Mouse (Mus musculus) bone marrow, adult 2 months (tissue): ENCODE results near the gene Bpifc. TPM values are rescaled to one million over a fixed set of nuclear protein-coding genes. Genes with fewer than 3 reads are reported as not detected.

ENCODE experiments used
- H3K27ac ChIP-seq: fragments of 200-500 bp; 2 replicates; pipeline ENCODE4 v1.5.1; 2012; ENCODE audit warnings: low read depth, mild to moderate bottlenecking, control low read depth, inconsistent platforms, low read length; ENCODE audit not compliant: control insufficient read depth, poor library complexity, insufficient read depth
- H3K4me1 ChIP-seq: fragments of 200-500 bp; 2 replicates; pipeline ENCODE4 v1.6.1; 2011; ENCODE audit warnings: low read length; ENCODE audit not compliant: control insufficient read depth, insufficient read depth
- H3K4me3 ChIP-seq: fragments of 200-500 bp; replicated peaks from 2 replicates; pipeline ENCODE3; 2011; ENCODE audit warnings: mild to moderate bottlenecking, low read depth, low read length, control low read depth; ENCODE audit not compliant: control insufficient read depth
- CTCF ChIP-seq: fragments of 200-500 bp; IDR thresholded peaks from 2 replicates; pipeline ENCODE4 v1.5.1; 2011; ENCODE audit warnings: low read length, control low read depth; ENCODE audit not compliant: control insufficient read depth, insufficient read depth
- POLR2A ChIP-seq: fragments of 200-500 bp; IDR thresholded peaks from 2 replicates; pipeline ENCODE4 v1.6.1; 2011; ENCODE audit warnings: low read depth, mild to moderate bottlenecking, control low read depth, low read length, borderline replicate concordance; ENCODE audit not compliant: control insufficient read depth
- WGBS: fragments of 180-500 bp; shearing (Covaris S2); methylation state at CpG from one replicate; pipeline ENCODE4 v1.1.7; 2018; 5-methylcytosine and 5-hydroxymethylcytosine counted together
- polyA plus RNA-seq: library from polyadenylated mRNA; stranded (reverse); fragments of >200 nt; gene quantifications from 2 replicates; pipeline ENCODE4 v1.2.4, GENCODE M21; 2011; ENCODE audit warnings: low replicate concordance; ENCODE audit not compliant: missing spikeins, insufficient read depth, insufficient read length

Bpifc gene
- polyA plus RNA-seq, 1 experiment: 0.75 TPM

DNA sequence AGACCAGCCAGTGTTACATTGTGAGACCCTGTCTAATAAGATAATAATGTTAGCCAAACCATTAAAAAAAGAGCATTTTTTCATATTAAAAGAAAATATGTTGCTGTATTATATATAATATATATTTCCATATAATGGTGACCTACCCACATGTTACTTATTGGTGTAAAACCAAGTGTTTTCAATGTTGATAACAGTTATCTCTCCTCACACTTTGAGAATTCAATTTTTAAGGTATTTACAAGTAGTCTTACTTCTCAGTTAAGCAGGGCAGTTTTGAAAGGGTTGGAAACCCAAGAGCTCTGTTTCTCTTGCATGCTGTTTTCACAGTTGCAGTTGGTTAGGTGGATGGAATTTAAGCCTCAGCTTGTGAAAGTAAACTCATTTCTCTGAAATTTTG, 11.5 kb upstream of the Bpifc start:
- no peak for TF ChIP-seq CTCF
- no peak for TF ChIP-seq POLR2A
- Histone ChIP-seq H3K27ac (no peak overlapping the region), H3K4me3 (peak overlapping the region; percentile 52), H3K4me1 (no peaks in the 10 kb centered on the region; the same call in 1 of the 2 replicates)

DNA sequence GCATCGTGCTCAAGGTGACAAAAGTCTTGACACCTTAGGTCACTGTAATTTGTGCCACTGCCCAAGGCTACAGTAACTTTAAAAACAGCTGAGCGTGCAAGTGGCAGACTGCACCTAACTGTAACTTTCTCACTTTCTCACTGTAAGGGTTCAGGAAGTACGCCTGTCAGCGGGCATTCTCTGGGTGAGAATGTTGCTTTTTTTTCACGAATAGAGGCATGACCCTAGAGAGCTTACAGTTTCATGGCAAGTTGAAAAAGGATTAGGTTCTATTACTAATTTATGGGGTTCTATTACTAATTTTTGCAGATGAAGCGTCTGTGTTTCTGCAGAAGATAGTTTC, 10.8 kb upstream of the Bpifc start:
- WGBS: 1% methylated on average over 6 of the region's 6 CpGs
- no peak for TF ChIP-seq CTCF
- no peak for TF ChIP-seq POLR2A
- Histone ChIP-seq H3K4me1 (no peaks in the 10 kb centered on the region; the same call in 1 of the 2 replicates), H3K27ac (peak overlapping the region; percentile 92), H3K4me3 (peak overlapping the region; percentile 90)

DNA sequence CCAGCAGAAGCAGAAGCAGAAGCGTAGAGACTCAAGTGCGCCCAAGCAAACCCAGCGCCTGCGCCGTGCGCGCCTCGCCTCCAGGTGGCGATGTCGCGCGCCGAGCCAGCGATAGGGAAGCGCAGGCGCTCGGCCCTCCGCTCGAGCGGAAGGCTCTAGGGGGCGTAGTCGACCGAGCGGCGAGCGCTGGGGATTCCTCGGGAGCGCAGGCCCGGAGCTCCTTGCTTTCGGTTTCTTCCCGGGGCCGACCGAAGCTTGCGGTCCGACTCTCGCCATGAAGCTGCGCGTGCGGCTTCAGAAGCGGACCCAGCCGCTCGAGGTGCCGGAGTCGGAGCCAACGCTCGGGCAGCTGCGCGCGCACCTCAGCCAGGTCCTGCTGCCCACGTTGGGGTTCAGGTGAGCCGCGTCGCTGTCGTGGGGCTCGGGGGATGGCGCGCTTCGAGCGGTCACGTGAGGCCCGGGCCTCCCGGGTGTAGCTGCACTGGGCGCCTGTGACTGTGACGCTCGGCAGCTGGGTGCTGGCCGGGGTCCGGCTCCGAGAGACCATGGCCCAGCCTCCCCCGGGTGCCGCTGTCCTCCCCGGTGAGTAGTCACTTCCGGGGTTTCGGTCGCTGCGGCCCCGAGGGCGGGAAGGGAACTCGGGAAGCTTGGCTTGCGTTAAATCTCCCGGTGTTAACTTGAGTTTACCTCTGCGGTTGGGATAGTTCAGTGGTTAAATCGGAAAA, 10.2 kb upstream of the Bpifc start, which contains the start of gene Fbxo7:
Fbxo7 (plus strand) TSS at position 224 of the 725 bp plus-strand sequence.
- peak; percentile 62; the same call in 1 of the 2 replicates for TF ChIP-seq POLR2A
- peak; percentile 95 for TF ChIP-seq CTCF
- under 1% methylated on average over 82 of the region's 82 CpGs for WGBS
- H3K27ac ChIP-seq: peak within 1 kb of the TSS; percentile 92
- H3K4me3 ChIP-seq: peak within 1 kb of the TSS; percentile 90
- H3K4me1 ChIP-seq: no peaks in the 10 kb centered on the region; the same call in 1 of the 2 replicates

DNA sequence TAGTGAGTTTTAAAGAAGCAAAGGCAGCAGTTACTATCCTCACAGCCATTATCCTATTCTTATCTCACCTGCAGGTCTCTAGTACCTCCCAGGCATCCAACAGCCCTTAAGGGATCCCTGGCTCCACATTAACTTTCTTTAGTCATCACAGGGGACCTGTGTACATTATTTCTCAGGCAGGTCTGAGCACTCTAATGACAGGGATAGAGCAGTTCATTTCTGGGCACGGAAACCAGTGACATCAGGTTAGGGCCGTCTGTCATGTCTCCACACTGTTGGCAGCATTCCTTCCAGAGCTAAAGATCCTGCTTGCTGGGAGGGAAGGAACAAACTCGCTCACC, 9.7 kb upstream of the Bpifc start:
- peak overlapping the region; percentile 11 for H3K4me3 ChIP-seq

DNA sequence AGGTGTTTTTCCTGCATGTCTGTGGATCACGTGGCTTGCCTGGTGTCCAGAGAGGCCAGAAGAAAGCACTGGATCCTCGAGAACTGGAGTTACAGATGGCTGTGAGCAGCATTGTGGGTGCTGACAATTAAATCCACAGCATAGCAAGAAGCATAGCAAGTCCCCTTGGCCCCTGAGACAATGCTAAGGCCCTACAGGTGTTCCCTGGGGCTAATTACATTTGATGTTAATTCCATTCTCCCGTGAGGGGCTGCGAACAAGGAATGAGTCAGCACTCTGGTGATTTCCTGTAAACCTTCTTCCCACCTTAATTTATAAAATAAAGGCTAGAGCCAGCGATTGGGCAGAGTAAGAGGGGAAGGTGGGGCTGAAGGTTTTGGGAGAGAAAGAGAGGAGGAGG, 7.1 kb upstream of the Bpifc start:
- Histone ChIP-seq H3K4me1 (no peaks in the 10 kb centered on the region; the same call in 1 of the 2 replicates), H3K27ac (no peak overlapping the region), H3K4me3 (no peak overlapping the region)
- WGBS: 30% methylated on average over 5 of the region's 5 CpGs
- TF ChIP-seq POLR2A (no peak), CTCF (no peak)

More for the DNA sequence above, 9.7 kb upstream of the Bpifc start:
- WGBS: under 1% methylated on average over 3 of the region's 3 CpGs
- no peaks in the 10 kb centered on the region; the same call in 1 of the 2 replicates for H3K4me1 ChIP-seq
- TF ChIP-seq POLR2A: no peak
- TF ChIP-seq CTCF: no peak
- H3K27ac ChIP-seq: no peak overlapping the region

DNA sequence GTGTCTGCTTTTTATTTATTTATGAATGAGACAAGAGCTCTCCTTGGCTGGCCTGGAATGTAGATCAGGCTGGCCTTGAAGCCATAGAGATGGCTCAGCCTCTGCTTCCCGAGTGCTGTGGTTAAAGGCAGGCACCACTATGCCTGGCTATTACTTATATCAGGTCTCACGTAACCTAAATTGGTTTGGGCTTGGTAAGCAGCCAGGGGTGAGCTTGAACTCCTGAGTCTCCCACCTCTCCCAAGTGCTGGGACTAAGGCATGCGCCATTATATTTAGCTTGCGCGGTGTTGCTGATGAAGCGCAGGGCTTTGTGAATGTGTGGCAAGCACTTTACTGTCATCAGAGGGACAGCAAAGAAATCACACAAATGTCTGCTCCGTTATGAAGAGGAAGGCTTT, 6.1 kb upstream of the Bpifc start:
- no peaks in the 10 kb centered on the region; the same call in 1 of the 2 replicates for H3K4me1 ChIP-seq
- 92% methylated on average over 7 of the region's 7 CpGs for WGBS
- TF ChIP-seq CTCF (no peak), POLR2A (no peak)

DNA sequence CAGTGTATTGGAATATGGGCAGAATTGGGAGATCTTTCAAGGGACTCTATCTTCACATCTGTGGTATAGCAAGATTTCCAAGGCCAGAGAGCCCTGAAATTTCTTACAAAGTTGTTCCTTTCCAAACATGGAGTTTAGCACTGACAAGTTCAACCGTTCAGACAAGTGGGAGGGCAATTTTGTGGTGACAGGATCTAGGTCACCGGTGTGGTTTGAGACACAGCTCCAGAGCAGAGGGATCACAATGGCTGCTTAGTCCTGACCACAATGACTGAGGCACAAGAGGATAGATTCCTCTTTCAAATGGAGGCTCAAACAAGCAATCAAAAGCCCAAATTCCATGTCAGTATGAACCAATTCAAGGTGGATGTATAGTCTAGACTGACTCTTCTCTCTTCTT, 523 bp downstream of the Bpifc start:
- H3K4me1 ChIP-seq: peaks cover 2% of the 10 kb centered on the region
- no peak for TF ChIP-seq CTCF
- no peak for TF ChIP-seq POLR2A
- H3K27ac ChIP-seq: no peak overlapping the region
- 4% methylated on average over 2 of the region's 2 CpGs for WGBS
- H3K4me3 ChIP-seq: no peak overlapping the region

More for the DNA sequence above, 6.1 kb upstream of the Bpifc start:
- H3K27ac ChIP-seq: no peak overlapping the region
- no peak overlapping the region for H3K4me3 ChIP-seq

DNA sequence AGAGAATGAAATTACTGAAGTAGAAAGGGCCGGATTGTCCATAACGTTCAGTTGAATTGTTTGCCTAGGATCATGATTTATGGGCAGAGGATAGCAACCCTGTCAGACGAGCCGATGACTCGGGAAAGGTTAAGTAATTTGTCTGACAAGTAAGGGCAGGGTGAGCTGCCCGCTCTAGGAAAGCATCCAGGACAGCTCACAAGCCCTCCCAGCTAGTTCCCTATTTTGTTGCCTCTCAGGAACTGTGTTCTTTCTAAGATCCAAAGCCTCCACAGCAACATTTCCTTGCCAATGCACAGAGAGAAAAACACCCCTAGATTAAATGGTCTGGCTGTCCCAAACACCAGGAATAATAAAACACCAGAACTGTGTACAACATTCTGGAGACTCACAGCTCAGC, 1.1 kb downstream of the Bpifc start:
- no peak overlapping the region for H3K27ac ChIP-seq
- TF ChIP-seq CTCF (no peak), POLR2A (no peak)
- peaks cover 2% of the 10 kb centered on the region for H3K4me1 ChIP-seq
- WGBS: 7% methylated on average over 6 of the region's 6 CpGs
- H3K4me3 ChIP-seq: no peak overlapping the region
